Mouse (Mus musculus) cerebellum, postnatal 25 days (tissue): ENCODE measurements at regions not wholly inside any gene's neighbourhood (a gene's known extent, or its start where the extent isn't known, plus 50 kb on each side); places are given as distances from the start of the nearest gene placed in this dataset.
"Not testable (repeated sequence)": the region's sequence is repeated elsewhere in the genome, so short reads cannot be mapped to it uniquely, and the experiment has no call there.

Experiments
- DNase-seq, 2 experiments: peaks; one replicate each; pipeline ENCODE4 v3.0.0; 2021; ENCODE audit warnings: mixed read lengths in 2 of 2

DNA sequence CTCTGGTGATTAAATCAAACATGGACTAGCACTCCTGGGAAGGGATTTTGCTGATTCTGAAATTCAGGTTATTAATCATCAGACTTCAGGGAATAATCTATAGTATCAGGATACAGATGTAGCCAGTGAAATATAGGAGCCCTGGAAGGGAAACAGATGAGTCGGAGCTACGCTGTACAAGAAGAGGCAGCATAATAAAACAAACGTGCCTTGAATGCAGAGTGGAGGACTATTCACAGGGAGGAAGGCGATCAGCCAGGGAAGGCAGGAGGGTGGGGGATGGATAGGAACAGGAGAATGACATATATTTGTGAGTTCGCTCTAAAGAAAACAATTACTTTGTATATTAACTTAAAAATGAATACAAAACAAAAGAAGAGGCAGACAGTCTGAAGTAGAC is 286.6 kb upstream of the Got2 start:
- DNase-seq: no peak

DNA sequence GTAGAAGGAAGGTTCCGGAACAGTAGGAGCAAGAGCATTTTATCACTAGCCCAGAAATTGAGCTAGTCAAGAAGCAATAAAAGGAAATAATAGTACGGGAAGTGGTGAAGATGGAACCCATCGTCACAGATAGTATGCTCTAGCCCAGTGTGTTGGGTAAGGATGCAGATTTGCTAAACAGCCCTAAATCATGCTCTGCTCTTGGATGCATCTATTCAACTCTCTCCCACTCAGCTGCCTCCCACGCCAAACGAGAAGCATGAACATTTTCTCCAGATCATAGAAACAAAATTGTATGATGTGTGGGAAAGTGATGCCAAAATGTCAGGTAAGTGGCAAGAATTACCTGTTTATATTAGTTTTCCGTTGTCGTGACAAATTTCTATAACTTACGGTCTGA is 276.6 kb upstream of the Got2 start:
- DNase-seq: no peak

DNA sequence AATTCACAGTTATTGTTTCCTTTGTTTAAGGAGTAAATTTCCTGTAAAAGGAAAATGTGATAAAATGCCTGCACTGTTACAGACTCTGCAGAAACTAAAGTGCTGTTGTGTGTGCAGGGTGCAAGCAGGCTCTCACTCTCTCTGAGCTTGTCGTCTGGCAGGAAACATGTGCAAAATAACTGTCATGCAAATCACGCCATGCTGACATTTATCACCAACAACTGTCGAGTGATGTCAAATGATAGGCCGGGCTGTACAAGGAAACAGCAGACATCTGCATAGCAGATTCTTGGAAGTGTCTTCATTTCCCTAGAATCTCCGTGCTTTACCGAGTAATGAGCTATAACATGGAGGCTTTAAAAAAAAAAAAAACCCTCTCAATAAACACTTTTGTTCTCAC is 271.6 kb upstream of the Got2 start:
- no peak for DNase-seq

DNA sequence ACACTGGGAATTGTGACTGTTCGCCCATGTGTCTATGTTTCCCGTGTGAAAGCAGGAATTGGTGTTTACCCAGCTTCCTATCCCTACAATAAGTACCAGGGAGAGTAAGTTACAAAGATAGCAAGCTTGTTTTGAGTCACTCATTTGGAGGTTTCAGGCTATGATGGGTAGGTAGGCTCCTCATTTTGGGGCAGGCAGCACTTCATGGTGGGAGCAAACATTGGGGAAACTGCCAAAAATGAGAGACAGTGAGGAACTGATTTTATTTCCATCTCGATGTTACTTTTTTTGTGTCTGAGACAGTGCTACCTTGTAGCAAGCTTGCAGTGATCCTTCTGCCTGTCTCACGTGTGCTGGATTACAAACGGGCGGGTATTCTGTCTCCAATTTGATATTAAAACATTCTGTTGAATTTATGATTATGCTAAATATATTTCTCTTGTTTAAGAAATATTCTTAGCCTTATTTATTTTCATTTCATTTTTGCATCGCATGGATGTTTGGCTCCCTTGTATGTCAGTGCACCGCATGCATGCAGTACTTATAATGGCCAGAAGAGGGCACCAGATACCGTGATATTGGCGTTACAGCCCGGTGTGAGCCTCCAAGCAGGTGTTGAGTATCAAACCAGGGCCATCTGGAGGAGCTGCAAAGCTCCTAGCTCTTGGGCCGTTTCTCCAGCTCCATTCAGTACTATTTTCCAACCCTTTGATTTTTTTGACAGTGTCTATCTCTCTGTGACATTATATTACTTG is 264.3 kb upstream of the Got2 start:
- DNase-seq: peak; percentile 57 to 74

DNA sequence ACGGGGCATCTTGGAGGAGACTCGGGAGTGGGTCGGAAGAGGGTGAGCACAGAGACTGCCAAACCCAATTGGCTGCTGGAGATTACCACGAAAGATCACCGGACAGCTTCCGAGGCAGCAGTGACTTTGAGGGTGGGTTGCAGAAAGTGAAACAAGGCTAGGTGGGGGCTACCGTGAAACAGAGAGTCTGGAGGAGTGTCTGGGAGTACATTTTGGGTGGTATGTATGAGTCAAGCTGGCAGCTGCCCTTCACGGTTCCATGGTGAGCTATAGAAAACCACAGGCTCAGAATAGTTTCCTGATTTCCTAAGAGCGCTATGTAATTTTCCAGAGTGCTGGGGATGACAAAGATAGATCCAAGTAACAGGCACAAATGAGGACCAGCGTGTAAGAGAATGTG is 263.7 kb upstream of the Got2 start:
- DNase-seq: no peak

DNA sequence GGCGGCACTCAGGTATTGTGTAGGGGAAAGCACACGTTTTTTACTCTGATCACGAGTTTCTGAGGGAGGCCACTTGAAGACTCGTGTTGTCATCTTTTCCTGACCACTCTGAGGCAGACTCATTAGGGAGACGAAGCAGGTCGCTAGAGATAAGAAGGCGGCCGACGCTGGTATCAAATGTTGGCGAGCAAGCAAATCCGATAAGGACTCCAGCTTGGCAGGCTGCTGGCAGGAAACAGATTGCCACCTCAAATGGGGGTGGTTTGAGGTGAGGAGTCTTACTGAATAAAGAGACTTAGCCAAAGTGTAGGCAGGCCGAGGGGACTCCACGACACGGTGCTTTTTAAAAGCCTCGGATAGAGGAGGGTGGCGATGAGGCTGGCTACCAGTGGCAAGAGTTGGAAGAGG is 262.7 kb upstream of the Got2 start:
- DNase-seq: peak; percentile 22 to 41

DNA sequence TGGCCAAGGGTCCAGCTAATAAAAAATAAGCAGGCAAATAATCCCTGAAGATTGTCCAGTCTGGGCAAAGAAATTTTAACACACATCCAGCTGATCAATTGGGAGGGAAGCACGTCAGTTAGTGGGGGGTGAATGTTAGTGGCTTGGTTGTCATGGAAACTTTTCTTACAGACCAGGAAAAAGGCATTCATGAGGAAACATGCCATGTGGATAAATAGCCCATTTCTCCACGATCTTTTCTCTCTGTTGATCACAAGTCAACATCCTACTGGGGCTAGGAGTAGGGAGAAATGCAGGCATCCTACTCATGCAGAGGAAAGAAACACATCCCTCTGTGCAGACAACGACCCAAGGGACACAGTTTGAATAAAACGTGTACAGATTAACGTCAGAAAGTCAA is 243.8 kb upstream of the Got2 start:
- no peak for DNase-seq

DNA sequence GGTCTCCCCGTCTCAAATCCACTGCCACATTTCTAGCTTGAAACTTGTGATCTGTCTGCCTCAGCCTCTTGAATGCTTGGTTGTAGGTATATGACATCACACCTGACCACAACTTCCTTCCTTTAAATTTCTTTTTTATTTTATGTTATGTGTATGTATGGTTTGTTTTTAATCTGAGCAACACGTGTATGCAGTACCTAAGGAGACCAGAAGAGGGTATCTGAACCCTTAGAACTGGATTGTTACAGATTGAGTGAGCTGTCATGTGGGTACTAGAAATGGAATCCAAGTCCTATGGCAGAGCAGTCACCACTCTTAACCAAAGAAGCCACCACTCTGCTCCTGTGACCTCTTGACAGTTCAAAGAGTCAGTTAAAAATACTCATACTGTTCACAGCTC is 240.0 kb upstream of the Got2 start:
- DNase-seq: no peak

DNA sequence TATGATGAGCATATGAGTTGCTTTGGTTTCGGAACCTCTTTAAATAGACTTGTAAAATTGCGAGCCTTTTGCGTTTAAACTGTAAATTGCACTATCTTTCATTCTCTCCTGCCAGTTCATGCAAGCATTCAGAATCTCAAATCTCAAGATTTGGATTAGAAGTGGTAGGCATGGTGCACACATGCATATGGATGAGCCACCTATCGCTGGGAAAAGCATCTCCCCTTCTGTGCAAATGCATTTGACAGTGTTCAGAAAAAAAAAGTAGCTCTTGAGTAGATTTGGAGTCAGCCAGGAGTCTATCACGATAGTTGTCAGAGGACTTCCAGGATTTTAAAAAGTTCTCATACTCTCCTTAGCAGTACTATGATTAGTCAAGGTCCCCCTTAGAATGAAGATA is 212.5 kb upstream of the Got2 start:
- no peak for DNase-seq

DNA sequence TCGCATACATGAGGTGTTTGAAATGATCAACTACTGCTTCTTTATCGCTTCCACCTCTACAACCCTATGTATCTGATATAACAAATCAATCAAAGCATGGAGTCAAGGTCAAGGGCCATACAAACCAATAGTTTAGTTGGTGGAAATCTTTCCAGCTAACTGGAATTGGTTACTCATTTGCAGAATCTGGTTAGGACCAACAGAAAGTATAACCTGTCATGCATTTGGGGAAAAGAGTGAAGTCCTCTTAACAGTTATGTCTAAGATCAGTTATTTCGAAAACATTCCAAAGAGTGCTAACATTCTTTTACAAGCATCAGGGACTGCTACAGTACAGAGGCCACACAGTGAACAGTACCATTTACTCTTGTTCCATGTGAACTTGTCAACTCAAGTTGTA is 204.6 kb upstream of the Got2 start:
- DNase-seq: no peak

DNA sequence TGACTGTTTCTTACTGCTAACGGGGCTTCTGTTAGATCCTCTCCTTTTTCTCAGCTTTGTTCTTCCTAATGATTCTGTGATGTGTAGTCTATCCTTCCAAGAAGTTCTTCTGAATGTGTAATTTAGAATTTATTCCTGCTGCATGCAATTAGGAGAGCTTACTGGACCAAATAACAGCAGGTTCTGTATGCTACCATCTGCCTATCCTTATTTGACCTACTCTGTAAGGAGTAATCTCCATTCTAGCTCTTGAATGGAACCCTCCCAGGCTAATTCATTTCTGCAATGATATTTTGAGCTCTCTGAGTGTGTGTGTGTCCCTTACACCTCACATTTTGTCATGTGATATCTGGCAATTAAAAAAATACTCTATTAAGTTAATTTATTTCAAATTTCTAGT is 201.9 kb upstream of the Got2 start:
- DNase-seq: no peak

DNA sequence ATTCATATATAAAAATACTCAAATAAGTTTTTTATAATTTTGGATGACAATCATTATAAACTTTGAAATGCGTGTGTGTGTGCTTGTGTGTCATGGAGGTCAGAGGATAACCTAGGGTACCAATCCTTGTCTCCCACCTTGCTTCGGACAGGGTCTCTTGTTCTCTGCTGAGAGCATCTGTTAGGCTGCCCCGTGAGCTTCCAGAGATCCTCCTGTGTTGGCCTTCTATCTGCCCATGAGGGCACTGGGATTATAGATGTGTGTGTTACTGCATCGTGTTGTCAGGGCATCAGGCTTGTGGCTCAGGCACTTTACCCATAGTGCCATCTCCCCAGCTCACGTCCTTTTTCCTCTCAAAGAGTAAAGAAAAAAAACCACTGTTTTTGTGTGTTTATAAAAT is 180.0 kb upstream of the Got2 start:
- DNase-seq: no peak

DNA sequence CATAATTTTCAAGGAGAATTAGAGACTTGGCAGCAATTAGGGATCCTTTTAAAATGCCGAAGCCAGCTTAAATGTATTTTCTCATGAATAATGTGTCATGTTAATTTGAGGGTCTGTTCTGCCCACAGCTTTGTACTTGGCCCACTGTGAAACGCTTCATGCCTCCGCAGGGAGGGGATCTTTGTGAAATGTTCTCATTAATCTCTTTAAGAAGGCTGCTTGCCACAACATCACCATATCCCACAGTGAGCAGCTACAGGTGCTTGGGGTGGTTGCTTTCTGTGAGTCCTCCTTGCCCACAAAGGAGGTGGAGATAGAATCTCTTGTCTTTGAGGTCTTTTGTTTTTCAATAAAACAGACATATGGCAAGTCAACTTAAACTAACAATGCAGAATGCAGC is 159.3 kb upstream of the Got2 start:
- DNase-seq: no peak

DNA sequence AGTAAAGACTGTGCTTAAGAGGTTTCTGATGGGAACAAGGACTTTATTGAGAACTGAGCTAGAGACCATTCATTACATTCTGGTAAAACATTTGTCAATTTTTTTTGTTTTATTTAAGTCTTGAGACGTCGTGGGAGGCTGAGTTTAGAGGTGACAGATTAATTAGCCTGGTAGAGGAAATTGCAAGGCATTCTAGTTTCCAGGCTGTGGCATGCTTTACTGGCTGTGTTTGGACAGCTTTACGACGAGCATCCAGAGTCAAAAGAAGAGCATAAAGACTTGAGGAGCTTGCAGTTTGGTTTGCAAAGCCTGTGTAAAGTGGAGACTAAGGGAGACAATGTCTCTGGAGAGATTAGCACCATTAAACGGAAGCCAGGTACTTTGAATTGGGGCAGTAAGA is 154.0 kb upstream of the Got2 start:
- no peak for DNase-seq

DNA sequence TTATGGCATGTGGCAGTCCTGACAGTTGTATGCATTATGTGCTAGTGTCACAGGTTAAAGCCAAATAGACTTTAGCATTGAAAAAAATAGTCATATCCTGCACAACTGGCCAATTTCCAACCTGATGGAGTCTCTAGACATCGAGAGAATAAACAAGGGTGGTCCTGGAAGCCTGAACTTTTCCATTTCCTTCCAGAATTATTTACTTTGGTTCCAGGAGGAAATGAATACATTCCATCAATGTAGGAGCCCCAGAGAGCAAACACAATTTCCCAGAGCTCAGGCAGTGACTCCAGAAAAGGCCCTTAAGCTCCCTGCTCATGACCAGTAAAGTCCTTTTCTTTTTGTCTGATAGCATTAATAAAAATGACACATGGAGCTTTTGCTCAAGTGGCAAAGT is 151.9 kb upstream of the Got2 start:
- DNase-seq: no peak

DNA sequence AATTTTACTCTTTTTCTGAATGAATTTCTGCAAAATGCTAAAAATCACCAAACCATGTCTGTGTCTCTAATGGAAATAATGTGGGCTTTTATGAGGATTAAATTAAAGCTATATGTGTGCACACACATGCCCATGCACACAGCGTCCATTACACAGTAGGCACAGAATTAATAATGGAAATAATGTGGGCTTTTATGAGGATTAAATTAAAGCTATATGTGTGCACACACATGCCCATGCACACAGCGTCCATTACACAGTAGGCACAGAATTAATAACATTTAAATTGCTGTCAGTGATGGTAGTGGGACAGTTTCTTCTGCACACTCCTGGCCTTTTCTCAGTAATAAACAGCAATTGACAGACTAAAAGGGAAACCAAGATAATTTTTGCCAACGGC is 130.4 kb upstream of the Got2 start:
- not testable (repeated sequence) for DNase-seq

DNA sequence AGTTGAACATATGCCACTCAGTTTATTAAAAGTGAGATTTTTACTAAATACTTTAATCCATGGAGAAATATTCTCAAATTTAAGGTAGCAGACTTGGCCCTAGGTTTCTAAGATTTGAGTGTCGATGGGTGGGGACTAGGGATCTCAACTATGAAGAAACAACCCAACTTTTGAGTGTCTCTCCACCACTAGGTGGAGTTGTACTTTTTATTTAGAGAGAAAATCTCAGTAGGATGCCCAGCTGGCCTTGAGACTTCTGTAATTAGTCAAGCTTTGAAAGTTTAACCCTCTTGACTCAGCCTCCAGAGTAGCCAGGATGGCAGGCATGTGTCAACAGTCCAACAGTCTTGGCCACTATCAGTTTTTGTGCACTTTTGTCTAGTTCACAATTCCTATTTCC is 123.7 kb upstream of the Got2 start:
- no peak for DNase-seq

DNA sequence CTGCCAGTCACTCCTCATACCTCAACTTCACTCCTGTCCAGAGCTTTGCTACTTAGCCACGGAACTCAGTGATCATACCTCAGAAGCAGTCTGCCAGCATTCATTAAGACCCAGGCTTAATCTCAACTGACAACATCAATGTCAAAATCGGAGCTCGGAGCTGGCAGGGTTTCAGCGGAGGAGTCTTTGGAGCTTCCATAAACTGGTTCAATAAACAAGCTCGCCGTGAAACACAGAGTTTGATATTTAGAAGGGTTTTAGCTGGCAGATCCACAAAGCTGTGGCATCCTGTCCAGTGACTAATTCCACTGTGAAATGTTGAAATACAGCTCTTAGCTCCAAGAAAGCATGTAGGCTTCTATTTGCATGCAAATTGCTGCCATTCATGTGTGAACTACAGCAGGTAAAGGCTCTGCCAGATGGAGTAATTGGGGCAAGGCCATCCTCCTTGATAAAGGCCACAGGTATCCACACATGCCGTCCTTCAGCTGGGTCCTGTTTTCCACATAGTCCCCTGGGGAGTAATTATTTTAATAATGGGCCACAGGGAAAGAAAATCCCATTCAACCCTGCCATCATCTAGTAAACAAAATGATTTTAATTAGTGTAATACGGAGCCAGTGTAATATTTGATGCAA is 103.6 kb upstream of the Got2 start:
- DNase-seq: peak in 1 of 2 experiments; percentile 21

DNA sequence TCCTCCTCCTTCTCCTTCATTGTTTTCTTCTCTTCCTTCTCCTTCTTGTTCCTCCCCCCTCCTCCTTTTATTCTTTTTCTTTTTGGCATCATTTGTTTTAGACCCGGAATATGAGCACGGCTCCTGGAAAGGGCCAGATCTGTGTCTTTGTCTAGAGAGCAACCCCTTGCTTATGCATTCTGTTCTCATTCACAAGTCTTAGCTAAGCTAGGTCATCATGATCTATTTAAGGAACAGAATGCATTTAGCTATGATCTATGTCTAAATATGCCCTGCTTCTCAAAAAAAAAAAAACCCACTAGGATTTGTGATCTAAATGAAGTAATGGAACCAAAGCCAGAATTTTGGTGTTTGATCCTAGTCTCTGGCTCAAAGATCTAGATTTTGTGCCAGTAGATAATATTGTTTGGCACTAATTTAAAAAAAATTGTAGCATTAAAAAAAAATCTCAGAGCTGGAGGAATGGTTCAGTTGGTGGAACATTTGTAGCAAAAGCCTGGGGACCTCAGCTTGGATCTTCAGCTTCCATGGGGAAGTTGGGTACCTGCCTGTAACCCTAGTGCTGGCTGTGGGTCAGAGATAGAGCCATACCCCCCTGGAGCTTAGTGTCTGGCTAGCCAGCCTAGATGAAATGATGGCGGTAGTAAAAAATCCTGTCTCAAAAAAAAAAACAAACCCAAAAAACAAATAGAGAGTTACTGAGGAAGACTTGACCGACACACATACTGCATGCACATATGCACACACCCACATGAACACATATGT is 100.5 kb upstream of the Got2 start:
- DNase-seq: peak in 1 of 2 experiments; percentile 12

DNA sequence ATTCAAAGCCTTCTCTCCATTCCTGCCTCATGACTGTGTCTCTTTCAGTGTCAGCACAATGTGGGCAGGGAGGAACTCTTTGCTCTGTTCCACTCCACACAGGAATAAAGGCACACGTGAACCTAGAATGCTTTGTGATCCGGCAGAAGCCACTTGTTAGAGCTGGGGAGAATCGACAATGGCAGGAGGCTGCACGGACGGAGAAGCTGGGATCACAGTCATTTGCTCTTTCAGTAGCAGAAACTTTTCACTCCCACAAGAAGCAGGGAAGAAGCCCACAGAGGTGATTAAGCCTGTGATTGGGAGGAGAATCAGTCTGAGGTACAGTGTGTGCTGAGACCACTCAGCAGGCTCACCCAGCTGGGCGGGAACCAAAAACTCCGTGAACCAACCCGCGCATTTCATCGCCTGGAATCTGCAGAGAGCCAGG is 98.7 kb upstream of the Got2 start:
- peak; percentile 13 to 15 for DNase-seq

DNA sequence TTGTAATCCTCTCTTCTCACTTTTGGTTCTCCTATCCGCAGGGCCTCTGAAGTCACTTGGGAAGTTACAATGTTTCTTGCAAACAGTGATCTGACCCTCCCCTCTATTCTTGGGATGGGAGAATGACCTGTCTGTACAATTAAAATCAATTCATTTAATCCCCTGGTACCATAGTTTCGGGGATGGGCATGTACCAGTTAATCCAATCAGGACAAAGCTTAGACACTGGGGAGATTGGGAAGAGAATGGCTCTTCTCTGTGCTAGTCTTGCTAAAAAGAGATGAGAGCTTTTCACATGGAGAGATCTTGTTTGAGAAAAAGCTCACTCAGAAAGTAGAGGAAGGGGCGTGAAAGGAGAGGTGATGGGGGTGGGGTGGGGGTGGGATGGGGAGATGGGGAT is 98.1 kb upstream of the Got2 start:
- no peak for DNase-seq

DNA sequence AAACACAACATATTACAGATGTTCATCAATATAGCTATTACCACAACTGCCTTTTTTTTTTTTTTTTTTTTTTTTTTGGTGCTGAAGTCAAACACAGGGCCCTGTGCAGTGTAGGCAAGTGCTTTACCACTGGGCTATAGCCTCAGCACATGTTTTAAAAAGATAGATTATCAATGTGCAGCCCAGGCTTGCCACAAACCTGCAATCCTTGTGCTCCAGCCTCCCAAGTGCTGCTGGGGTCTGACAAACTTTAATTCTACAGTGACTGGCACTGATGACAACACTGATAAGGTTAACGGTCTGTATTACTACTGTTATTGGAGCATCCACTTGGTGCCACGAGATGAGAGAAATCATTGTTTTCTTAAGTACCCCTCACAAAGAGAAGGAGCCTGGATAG is 95.3 kb upstream of the Got2 start:
- DNase-seq: no peak

DNA sequence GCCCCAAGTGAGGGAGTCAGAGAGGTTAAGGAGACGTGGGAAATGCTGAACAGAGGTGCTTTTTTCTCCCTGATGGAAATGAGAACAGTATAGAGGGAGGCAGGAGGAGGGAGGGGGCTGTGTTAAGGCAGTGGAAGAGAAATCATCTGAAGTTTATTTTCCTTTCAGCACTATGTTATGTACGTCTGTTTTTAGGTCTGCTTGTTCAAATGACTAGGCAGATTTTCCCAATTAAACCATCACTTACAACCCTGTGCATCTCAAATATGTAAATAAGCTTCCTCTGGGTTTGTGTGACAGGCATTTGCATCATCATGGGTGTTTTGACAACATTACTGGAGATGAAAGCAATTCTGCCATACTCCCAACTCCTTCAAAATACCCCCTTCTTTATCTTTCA is 92.1 kb upstream of the Got2 start:
- no peak for DNase-seq

DNA sequence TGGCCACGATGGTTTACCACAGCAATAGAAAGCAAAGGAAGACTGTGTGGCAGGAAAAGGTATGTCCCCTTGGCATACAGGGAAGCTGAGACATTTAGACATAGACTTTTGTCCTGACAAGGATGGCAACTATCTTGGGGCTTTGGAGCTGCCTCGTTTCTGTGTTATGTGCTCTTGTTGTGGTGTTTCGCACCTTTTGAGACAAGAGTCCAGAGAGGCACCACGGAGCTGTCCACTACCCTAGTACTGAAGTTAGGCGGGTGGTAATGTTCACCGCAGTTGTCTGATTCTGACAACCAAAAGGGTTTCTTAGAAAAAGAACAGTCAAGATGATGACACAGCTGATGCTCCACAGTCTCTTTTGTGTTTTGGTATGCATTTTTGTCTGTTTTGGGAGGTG is 90.9 kb upstream of the Got2 start:
- DNase-seq: no peak
